Mouse (Mus musculus) CD8-positive naive resting alpha-beta T cell, adult 2 months (primary cell): ENCODE data around the gene Phf20.
"Not testable (repeated sequence)": the region's sequence is repeated elsewhere in the genome, so short reads cannot be mapped to it uniquely, and the experiment has no call there.

Experiments used
- DNase-seq, 2 experiments: peaks; one replicate each; pipeline ENCODE4 v3.0.0; 2022; ENCODE audit warnings: low read depth in 2 of 2, low spot score in 2 of 2

Gene Phf20

DNA sequence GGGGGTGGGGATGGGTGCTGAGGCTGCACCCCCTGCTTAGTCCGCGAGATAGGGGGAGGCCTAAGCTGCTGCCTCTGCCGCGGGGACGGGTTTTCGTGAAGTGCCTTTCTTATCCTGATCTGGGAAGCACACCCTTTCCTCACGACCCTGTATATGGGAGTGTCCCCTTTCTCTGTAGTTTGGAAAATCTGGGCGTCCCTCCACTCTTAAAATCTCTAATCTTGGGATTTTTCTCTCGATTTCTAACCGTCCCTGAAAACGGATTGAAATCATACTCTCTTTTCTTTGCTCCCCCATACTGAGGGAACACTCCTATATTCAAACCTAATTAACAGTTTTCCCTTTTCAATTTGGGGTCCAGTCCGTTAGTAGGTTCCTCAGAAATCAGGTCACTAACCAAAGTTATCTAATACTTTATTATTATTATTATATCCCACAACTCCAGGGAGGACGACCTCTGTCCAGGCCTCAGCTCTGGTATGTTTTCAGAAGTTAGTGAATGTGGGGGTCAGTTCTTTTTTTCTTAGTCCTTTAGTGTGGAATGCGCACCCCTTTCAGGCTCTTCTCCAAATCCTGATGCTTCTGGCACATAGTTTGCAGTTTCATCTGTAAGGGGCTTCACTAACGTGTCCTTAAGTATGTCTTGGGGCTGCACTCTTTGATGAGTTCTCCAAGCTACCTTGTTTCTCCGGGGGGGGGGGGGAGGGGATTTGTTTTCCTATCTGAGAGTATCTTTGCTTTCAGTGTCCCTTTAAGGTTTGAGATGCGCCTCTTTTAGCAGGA is 1.1 kb downstream of the Phf20 start:
- DNase-seq: no peak

- DNase-seq: no peak
Observed at GRCm38 (mm10) chr2:156199944-156200343, 3.7 kb downstream of the Phf20 start.

DNA sequence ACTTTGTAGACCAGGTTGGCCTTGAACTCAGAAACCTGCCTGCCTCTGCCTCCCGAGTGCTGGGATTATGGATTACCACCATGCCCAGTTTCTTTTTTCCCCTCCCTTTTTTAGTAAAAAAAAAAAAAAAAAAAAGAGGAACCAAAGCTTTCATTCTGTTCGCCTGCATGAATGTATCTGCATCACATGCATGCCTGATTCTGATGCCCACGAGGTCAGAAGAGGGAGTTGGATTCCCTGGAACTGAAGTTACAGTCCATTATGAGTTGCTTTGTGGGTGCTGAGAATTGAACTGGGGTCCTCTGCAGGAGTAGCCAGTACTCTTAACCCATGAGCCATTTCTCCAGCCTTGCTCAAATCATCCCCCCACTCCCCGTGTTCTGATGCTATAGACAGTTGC is 5.2 kb downstream of the Phf20 start:
- no peak for DNase-seq

DNA sequence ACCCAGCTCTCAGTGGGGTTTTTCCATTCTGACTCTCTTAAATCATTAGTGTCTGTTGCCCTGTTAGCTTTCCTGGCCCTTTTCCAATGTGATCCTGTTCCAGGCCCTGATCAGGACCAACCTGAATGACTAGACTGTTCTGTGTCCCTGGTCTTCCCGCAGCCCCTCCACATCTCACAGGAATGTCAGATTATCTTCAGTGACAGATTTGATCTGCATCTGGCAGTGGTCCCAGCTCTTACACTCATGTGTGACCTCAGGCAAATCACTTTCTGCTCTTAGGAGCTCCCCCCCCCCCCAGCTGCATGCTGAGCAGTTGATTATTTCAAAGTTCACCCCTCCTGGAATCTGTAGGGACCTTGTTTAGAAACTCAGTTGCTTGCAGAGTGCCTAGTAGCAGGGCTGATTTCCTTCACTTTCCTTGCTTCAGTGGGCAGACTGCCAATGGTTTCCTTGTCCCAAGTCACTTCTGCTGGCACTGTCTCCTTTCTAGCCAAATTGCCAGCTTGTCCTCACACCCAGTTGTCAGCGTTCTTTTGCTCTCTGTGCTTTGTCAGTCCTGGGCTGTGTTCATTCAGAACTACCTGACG is 6.7 kb downstream of the Phf20 start:
- DNase-seq: no peak

- DNase-seq: no peak
Observed at GRCm38 (mm10) chr2:156203917-156204316, 7.7 kb downstream of the Phf20 start.

DNA sequence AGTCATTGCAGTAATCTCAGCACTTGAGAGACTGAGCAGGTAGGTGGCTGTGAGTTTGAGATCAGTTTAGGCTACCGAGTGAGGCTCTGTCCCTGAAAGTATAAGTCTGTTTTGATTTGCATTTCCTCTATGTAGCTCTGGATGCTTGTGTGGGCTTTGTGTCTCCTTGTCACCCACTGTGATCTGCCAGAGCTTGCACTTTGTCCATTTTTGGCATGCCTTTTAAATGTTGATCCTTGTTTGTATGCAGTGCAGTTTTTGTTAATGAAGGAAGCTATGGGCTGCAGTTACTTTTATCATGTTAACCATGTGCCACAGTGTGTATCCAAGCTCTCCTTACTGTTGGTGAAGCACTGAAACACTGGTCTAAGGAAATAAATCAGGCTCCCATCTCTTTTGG is 21.5 kb downstream of the Phf20 start:
- DNase-seq: no peak

DNA sequence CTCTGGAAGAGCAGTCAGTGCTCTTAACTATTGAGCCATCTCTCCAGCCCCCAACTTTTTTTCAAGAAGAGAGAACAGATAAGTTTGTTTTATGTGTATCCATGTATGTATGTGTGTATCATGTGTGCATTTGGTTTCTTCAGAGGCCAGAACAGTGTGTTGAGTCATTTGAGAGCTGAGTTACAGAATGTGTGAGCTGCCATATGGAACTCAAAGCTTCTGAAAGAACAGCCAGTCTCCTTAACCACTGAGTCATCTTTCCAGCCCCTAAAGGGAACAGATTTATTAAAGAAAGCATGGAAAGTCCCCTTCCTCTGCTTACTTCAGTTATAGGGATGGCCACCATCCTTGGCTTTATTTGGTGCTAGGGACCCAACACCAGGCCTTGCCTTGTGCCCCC is 25.8 kb downstream of the Phf20 start:
- no peak for DNase-seq

- no peak for DNase-seq
Observed at GRCm38 (mm10) chr2:156224043-156224442, 27.8 kb downstream of the Phf20 start.

- DNase-seq: no peak
Observed at GRCm38 (mm10) chr2:156227689-156228088, 31.4 kb downstream of the Phf20 start.

GRCm38 (mm10) chr2:156229171-156229570 is 32.9 kb downstream of the Phf20 start:
- no peak for DNase-seq

DNA sequence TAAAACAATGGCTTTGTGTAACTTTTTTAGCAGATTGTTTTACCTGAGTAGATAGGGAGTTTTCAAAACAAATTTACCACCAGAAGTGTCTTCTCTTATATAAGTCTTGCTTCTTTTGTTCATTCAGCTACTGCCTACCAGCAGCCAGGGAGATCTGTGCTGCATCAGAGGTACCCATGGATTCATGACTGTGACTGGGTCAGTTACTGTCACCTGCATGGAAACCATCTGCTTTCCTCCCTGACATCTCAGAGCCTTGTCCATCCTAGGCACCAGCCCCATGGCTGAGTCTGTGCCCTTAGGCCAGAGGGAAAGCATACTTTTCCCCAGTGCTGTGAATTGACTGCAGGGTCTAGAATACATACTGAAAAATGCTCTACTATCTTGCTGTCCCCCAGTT is 35.1 kb downstream of the Phf20 start:
- no peak for DNase-seq

DNA sequence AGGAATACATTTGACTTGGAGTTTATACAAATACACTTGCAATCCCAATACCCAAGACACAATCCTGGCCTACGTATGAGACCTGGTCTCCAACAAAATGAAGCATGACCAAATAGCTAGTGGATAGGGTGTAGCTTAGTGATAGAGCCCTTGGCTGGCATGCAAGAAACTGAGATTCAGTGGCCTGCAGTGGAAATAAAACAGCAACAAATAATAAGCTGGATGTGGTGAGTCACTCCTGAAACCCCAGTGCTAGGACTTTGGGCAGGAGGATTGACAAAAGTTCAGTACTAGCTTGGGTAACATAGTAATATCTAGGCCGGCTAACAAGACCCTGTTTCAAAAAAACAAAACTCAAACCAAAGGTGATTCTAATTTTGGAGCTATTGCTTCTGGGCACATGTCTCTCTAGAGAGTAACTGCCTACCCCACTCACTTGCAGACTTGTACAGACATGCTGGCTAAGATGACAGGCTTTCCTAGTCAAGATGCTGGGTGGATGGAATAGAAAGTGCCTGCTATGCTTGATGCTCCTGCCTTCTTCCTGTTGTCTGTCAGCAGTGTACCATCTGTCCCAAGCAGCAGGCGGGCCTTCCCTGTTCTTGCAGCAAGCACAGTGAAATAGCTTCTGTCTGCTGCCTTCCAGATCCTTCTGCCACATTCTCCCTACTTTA is 37.1 kb downstream of the Phf20 start:
- no peak for DNase-seq

DNA sequence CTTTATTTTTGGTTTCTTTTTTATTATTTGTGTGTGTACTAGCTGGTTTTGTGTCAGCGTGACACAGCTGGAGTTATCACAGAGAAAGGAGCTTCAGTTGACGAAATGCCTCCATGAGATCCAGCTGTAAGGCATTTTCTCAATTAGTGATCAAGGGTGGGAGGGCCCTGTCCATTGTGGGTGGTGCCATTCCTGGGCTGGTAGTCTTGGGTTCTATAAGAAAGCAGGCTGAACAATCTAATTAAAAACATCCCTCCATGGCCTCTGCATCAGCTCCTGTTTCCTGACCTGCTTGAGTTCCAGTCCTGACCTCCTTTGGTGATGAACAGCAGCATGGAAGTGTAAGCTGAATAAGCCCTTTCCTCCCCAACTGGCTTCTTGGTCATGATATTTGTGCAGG is 37.8 kb downstream of the Phf20 start:
- DNase-seq: not testable (repeated sequence)

GRCm38 (mm10) chr2:156235847-156236246 is 39.6 kb downstream of the Phf20 start:
- DNase-seq: no peak

GRCm38 (mm10) chr2:156241662-156242061 is 45.4 kb downstream of the Phf20 start:
- DNase-seq: no peak

- DNase-seq: no peak
Observed at GRCm38 (mm10) chr2:156243011-156243410, 46.7 kb downstream of the Phf20 start.

DNA sequence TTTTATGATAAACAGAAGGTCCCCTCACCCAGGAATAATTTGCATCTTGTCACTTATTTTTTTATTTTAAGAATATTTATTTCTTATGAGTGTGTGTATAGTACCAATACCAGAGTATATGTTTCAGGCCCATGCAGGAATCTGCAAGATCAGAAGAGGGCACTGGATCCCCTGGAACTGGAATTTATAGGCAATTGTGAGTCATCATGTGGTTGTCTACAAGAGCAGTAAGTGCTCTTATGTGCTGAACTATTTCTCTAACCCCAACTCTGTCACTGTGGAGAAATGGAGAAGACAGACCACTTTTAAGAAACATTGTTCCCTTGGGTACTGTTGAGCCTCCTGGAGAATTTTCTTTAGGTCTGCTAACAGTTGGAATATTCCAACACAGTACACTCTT is 51.3 kb downstream of the Phf20 start:
- DNase-seq: no peak

GRCm38 (mm10) chr2:156250761-156251160 is 54.5 kb downstream of the Phf20 start:
- DNase-seq: no peak

DNA sequence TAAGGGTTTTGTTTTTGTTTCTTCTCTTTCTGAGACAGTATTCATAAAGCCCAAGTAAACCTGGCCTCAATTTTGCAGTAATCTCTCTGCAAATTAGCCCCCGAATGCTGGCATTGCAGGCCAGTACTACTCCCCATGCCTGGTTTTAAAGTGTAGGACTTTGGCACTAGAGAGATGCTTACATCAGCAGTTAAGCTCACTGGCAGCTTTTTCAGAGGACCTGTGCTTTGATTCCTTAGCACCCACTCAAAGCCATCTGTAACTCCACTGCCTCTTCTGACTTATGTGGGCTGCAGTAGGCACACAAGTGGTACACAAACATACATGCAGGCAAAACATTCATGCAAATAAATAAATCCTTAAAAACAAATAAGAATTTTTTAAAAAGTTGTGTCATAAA is 55.0 kb downstream of the Phf20 start:
- DNase-seq: no peak

DNA sequence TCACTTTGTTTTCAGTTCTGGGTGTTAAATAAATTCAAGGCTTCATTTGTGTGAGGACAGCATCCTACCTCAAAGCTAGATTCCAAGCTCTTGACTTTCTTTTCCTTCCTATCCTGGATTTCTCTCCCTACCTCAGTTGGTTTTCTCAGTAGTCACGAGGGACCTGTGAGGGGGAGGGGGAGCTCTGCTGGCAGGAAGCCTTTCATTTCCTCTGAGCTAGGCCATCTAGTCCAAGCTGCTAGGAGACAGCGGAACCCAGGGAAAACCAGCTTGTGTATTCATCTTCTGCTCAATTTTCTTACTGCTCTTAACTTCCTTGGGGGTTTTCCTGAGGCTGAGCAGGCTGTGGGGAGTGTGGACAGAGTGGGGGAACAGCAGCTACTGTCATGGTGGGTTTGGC is 60.8 kb downstream of the Phf20 start:
- peak in 1 of 2 experiments; percentile 23 for DNase-seq

GRCm38 (mm10) chr2:156257922-156258761 is 61.9 kb downstream of the Phf20 start:
- no peak for DNase-seq
